Comparison of ENCODE assay signal across 17 mouse cellular contexts in the genomic region with DNA sequence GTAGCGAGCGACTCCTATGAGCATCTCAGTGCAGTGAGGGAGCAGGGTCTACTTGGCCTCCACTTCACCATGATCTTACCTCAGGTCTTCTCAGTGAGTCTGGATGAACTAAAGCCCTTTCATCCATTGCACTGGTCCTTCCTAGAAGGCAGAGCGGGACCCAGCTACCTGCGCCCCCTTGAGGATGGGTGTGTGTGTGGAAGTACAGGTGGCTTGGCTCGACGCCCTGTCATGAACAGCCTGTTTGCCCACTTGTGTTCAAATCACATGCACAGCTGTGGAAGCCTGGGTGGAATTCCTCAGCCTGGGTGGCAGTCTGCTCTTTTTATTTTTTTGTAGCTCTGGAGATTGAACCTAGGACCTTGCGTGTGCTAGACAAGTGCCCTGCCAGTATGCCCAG. TPM values are rescaled to one million over a fixed set of nuclear protein-coding genes. Genes with fewer than 3 reads are reported as not detected.
A peak's percentile ranks its signal among the peaks of the same experiment; 100 is the strongest.
DNase-seq lines count a peak whose midpoint lies in the region; ATAC-seq and TF ChIP-seq lines count a peak whose summit lies in the region.
"Had no signal": no experiment of that assay in that cellular context is flagged by ENCODE, and none has a peak within 500 bp of the region (broad histone marks: within the 10 kb centered on the region; RNA-seq: fewer than 3 reads in every experiment).

No protein-coding gene starts in this region.

- peak; percentile 20; the same call in 1 of the 2 replicates for TF ChIP-seq CTCF in layer of hippocampus, adult 2 months (conservative IDR thresholded peaks at IDR 0.05)
- peak; percentile 30 to 57 for TF ChIP-seq CTCF in CH12.LX (conservative IDR thresholded peaks at IDR 0.05 in 1 of 2, IDR thresholded peaks at IDR 0.05 in 1 of 2; ENCODE audit: low read depth in 2 of 2, low read length in 2 of 2)
- TF ChIP-seq CTCF in lung, adult 2 months (IDR thresholded peaks at IDR 0.05; ENCODE audit: insufficient read depth, low read length), result peak; percentile 49

- H3K4me3 ChIP-seq in layer of hippocampus, adult 2 months, result no peak overlapping the region
- no peak overlapping the region for H3K4me3 ChIP-seq in CH12.LX (replicated peaks in 1 of 3; ENCODE audit: low read depth in 2 of 3, low read length in 2 of 3, poor library complexity in 1 of 3)
- H3K4me3 ChIP-seq in lung, adult 2 months (replicated peaks; ENCODE audit: extremely low read depth, low read depth, low read length), result no peak overlapping the region
- H3K4me3 ChIP-seq: embryonic facial prominence, embryonic 12.5 days; liver, embryonic 13.5 days; midbrain, embryonic 15.5 days had no signal

- no peaks in the 10 kb centered on the region for H3K27me3 ChIP-seq in CH12.LX (replicated peaks)
- H3K27me3 ChIP-seq: embryonic facial prominence, embryonic 12.5 days; liver, embryonic 13.5 days; midbrain, embryonic 15.5 days had no signal

- no peak for DNase-seq in layer of hippocampus, adult 2 months (ENCODE audit: low spot score in 2 of 2)
- DNase-seq in layer of hippocampus, postnatal 10 days (ENCODE audit: low spot score in 2 of 2), result no peak
- DNase-seq in 3T3-L1 (ENCODE audit: low read depth, low spot score), result peak; percentile 45
- peak; percentile 35 for DNase-seq in CH12.LX (ENCODE audit: extremely low read depth)
- DNase-seq in lung, adult 2 months, result peak; percentile 56
- no peak for DNase-seq in urinary bladder, adult 2 months (ENCODE audit: low spot score)
- DNase-seq: adrenal gland, postnatal 10 days; cerebellum, adult 11 months; gastrocnemius, postnatal 36 days; heart, postnatal 10 days; liver, embryonic 13.5 days had no signal

- H3K4me2 ChIP-seq in CH12.LX (ENCODE audit: insufficient read depth, low read depth, poor library complexity, severe bottlenecking), result no peak overlapping the region
- H3K4me2 ChIP-seq: embryonic facial prominence, embryonic 12.5 days; liver, embryonic 13.5 days; midbrain, embryonic 15.5 days had no signal

- in situ Hi-C loops in CH12.LX (cut with MboI; ENCODE audit: low pct_ligation_motif_present, low pct_unique_long_range_greater_than_20kb, low sequenced_read_pairs), result loop anchor here (5.0 kb wide), 1 partner anchor 208 kb away; no protein-coding TSS in a partner anchor

- H3K9me3 ChIP-seq in CH12.LX (replicated peaks; ENCODE audit: low read length), result no peaks in the 10 kb centered on the region
- H3K9me3 ChIP-seq: embryonic facial prominence, embryonic 12.5 days; liver, embryonic 13.5 days; midbrain, embryonic 15.5 days had no signal

- no peak for TF ChIP-seq EP300 in CH12.LX (IDR thresholded peaks at IDR 0.05; ENCODE audit: low read length)

- TF ChIP-seq POLR2A in CH12.LX (IDR thresholded peaks at IDR 0.05; ENCODE audit: low read depth, low read length), result no peak
- TF ChIP-seq POLR2A in lung, adult 2 months (IDR thresholded peaks at IDR 0.05; ENCODE audit: borderline replicate concordance, extremely low read depth, low read depth, low read length), result no peak

- 68% methylated on average over 7 of the region's 7 CpGs for whole genome bisulfite sequencing in lung, adult 2 months

- H3K9ac ChIP-seq in CH12.LX (ENCODE audit: insufficient read depth, low read depth), result no peak overlapping the region
- H3K9ac ChIP-seq: embryonic facial prominence, embryonic 12.5 days; liver, embryonic 13.5 days; midbrain, embryonic 15.5 days had no signal

- TF ChIP-seq RAD21 in CH12.LX (IDR thresholded peaks at IDR 0.05; ENCODE audit: low read depth, low read length), result peak; percentile 10

- H3K79me2 ChIP-seq in CH12.LX (replicated peaks; ENCODE audit: control insufficient read depth, extremely low read depth, insufficient read depth, poor library complexity, severe bottlenecking), result no peaks in the 10 kb centered on the region

- dilution Hi-C loops in CH12.LX (cut with MboI; ENCODE audit: extremely low pct_ligation_motif_present, extremely low pct_unique_long_range_greater_than_20kb, low sequenced_read_pairs), result no loop called here

- peaks cover 2 to 17% of the 10 kb centered on the region in 2 experiments; a peak in 2 of 4 replicates for H3K4me1 ChIP-seq in CH12.LX (ENCODE audit: control insufficient read depth in 1 of 2, insufficient read depth in 2 of 2)
- peaks cover 5% of the 10 kb centered on the region for H3K4me1 ChIP-seq in lung, adult 2 months (ENCODE audit: control insufficient read depth, insufficient read depth, low read length)

- H3K36me3 ChIP-seq in CH12.LX (replicated peaks in 1 of 2; ENCODE audit: control insufficient read depth in 1 of 2, insufficient read depth in 1 of 2, low read length in 1 of 2), result peaks cover 54 to 78% of the 10 kb centered on the region in 2 experiments

- no peak overlapping the region for H3K27ac ChIP-seq in layer of hippocampus, adult 2 months
- H3K27ac ChIP-seq in CH12.LX (ENCODE audit: insufficient read depth, low read depth), result no peak overlapping the region
- H3K27ac ChIP-seq: embryonic facial prominence, embryonic 12.5 days; liver, embryonic 13.5 days; midbrain, embryonic 15.5 days had no signal

- no peak for ATAC-seq in frontal cortex, adult (ENCODE audit: low TSS enrichment)
- no peak for ATAC-seq in megakaryocyte, adult 5-6 weeks (ENCODE audit: poor library complexity, severe bottlenecking)
- ATAC-seq: forebrain, embryonic 14.5 days; intestine, embryonic 16.5 days; midbrain, embryonic 15.5 days had no signal

TF ChIP-seq in CH12.LX, 34 proteins besides CTCF, POLR2A, EP300 and RAD21:
- TF ChIP-seq ZMIZ1 (IDR thresholded peaks at IDR 0.05; ENCODE audit: low read depth, low read length), result no peak
- TF ChIP-seq SMC3 (IDR thresholded peaks at IDR 0.05; ENCODE audit: low read depth, low read length), result peak; percentile 42
- no peak for TF ChIP-seq MAFK (IDR thresholded peaks at IDR 0.05; ENCODE audit: insufficient replicate concordance, low read length)
- no peak for TF ChIP-seq CHD2 (IDR thresholded peaks at IDR 0.05; ENCODE audit: low read length)

RNA-seq across cellular contexts. Expression of a gene that starts 4.1 kb away (rescaled TPM):
- 1 to 10 TPM; 1.9 to 3.4 TPM for total RNA-seq in layer of hippocampus, adult 2 months (2021)
- total RNA-seq in layer of hippocampus, postnatal 10 days (2021), result 1 to 10 TPM; 2.1 to 2.6 TPM
- total RNA-seq in CH12.LX (2012; rRNA removed) (8.9 TPM in 2 replicates), CH12.LX (2014; rRNA removed) (17.7 and 18.4 TPM in 2 replicates)
- 15.0 and 15.8 TPM in 2 replicates for polyA plus RNA-seq in CH12.LX (2012; ENCODE audit: insufficient read length, low read depth)
- 20.0 and 22.9 TPM in 2 replicates for polyA plus RNA-seq in lung, adult 2 months (2012; rRNA removed)
- 26.8 and 36.6 TPM in 2 replicates for polyA plus RNA-seq in urinary bladder, adult 2 months (2012; rRNA removed)
- total RNA-seq in megakaryocyte, adult 5-6 weeks (2015), result 4.6 and 5.2 TPM in 2 replicates
- 2.0 and 3.5 TPM in 2 replicates for total RNA-seq in megakaryocyte, adult 5-6 weeks (2017)

RNA-seq across cellular contexts. Expression of a gene that starts 33.8 kb away (rescaled TPM):
- total RNA-seq in layer of hippocampus, adult 2 months (2021), result 10 to 100 TPM; 17.7 to 18.0 TPM
- 1 to 10 TPM; 9.1 to 9.8 TPM for total RNA-seq in layer of hippocampus, postnatal 10 days (2021)
- total RNA-seq in CH12.LX (2012; rRNA removed) (8.4 and 13.6 TPM in 2 replicates), CH12.LX (2014; rRNA removed) (2.6 and 3.2 TPM in 2 replicates)
- 17.7 and 19.7 TPM in 2 replicates for polyA plus RNA-seq in CH12.LX (2012; ENCODE audit: insufficient read length, low read depth)
- 58.4 and 66.4 TPM in 2 replicates for polyA plus RNA-seq in lung, adult 2 months (2012; rRNA removed)
- polyA plus RNA-seq in urinary bladder, adult 2 months (2012; rRNA removed), result 42.8 and 59.9 TPM in 2 replicates
- 42.1 and 52.5 TPM in 2 replicates for total RNA-seq in megakaryocyte, adult 5-6 weeks (2015)
- 29.1 and 35.9 TPM in 2 replicates for total RNA-seq in megakaryocyte, adult 5-6 weeks (2017)

RNA-seq across cellular contexts. Expression of a gene that starts 36.1 kb away (rescaled TPM):
- 10 to 100 TPM; 50.2 to 66.0 TPM for total RNA-seq in layer of hippocampus, adult 2 months (2021)
- total RNA-seq in layer of hippocampus, postnatal 10 days (2021), result 10 to 100 TPM; 46.7 to 49.7 TPM
- total RNA-seq in CH12.LX (2012; rRNA removed) (97.8 and 122 TPM in 2 replicates), CH12.LX (2014; rRNA removed) (85.2 and 89.1 TPM in 2 replicates)
- 104 and 106 TPM in 2 replicates for polyA plus RNA-seq in CH12.LX (2012; ENCODE audit: insufficient read length, low read depth)
- polyA plus RNA-seq in lung, adult 2 months (2012; rRNA removed), result 101 and 124 TPM in 2 replicates
- polyA plus RNA-seq in urinary bladder, adult 2 months (2012; rRNA removed), result 119 and 152 TPM in 2 replicates
- total RNA-seq in megakaryocyte, adult 5-6 weeks (2015), result 204 and 210 TPM in 2 replicates
- total RNA-seq in megakaryocyte, adult 5-6 weeks (2017), result 165 and 180 TPM in 2 replicates

Comparison
In these comparisons a context has a peak if more than half of its experiments do, and no peak if none do; other contexts are left out.
1. DNase-seq: peak in 3T3-L1 (single experiment), CH12.LX (single experiment) and lung, adult 2 months (single experiment); none in layer of hippocampus, adult 2 months (0 of 2), layer of hippocampus, postnatal 10 days (0 of 2) and urinary bladder, adult 2 months (single experiment).
2. Peak in every context shown above with its lines, with median percentiles within 50 percentile points of each other: CTCF ChIP-seq.